Mouse (Mus musculus) ES-Bruce4 (cell line): ENCODE results near the gene Nfib.

ENCODE experiments used
- CTCF ChIP-seq: IDR thresholded peaks from one replicate; pipeline ENCODE4 v1.8.1; 2011; ENCODE audit warnings: low read depth, low read length
- POLR2A ChIP-seq: IDR thresholded peaks from one replicate; pipeline ENCODE4 v1.8.1; 2011; ENCODE audit warnings: low read length; ENCODE audit not compliant: insufficient read depth

GRCm38 (mm10) chr4:82380578-82380977, 325.0 kb downstream of the Nfib start:
- no peak for TF ChIP-seq POLR2A
- TF ChIP-seq CTCF: no peak
